23 mouse cellular contexts compared by ENCODE assay signal in the genomic region with DNA sequence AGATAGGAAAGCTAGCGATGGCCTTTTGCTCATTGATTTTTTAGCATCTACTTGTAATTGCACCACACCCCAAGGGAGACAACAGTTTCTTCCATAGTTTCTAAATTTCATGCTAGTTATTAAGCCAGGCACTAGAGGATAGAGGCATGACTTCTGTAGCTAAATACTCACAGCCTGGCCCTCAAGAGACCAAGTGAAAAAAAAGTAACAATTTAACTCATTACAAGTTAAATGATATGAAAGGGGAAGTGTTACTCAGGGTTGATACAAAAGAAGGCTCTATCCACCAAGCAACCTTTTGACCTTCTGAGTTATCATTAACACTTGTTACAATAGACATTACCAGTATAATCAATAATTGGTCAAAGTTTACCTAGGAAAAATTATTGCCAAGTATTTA. TPM values are rescaled to one million over a fixed set of nuclear protein-coding genes. Genes with fewer than 3 reads are reported as not detected.
DNase-seq lines count a peak whose midpoint lies in the region; ATAC-seq and TF ChIP-seq lines count a peak whose summit lies in the region.
"Had no signal": no experiment of that assay in that cellular context is flagged by ENCODE, and none has a peak within 500 bp of the region (broad histone marks: within the 10 kb centered on the region; RNA-seq: fewer than 3 reads in every experiment).

No protein-coding gene starts in this region.

- TF ChIP-seq EP300 in CH12.LX (IDR thresholded peaks at IDR 0.05; ENCODE audit: low read length): no peak

- H3K9ac ChIP-seq in liver, adult 2 months (ENCODE audit: low read depth, low read length): no peak overlapping the region
- H3K9ac ChIP-seq in liver, embryonic 11.5 days (ENCODE audit: low read depth, low read length): no peak overlapping the region
- no peak overlapping the region for H3K9ac ChIP-seq in CH12.LX (ENCODE audit: insufficient read depth, low read depth)

- dilution Hi-C loops in CH12.LX (cut with MboI; ENCODE audit: extremely low pct_ligation_motif_present, extremely low pct_unique_long_range_greater_than_20kb, low sequenced_read_pairs): no loop called here

- peak; percentile 74 for DNase-seq in liver, adult 2 months (ENCODE audit: extremely low read depth, low read depth, low spot score)
- no peak for DNase-seq in liver, embryonic 11.5 days (ENCODE audit: low spot score)
- peak; percentile 54 for DNase-seq in A20 (ENCODE audit: low read depth, low spot score)
- peak; percentile 13 for DNase-seq in CH12.LX (ENCODE audit: extremely low read depth)
- DNase-seq in splenic B cell, adult 2 months (ENCODE audit: low read depth, low spot score): peak; percentile 34
- DNase-seq in lung, adult 18-20 months: no peak
- DNase-seq in urinary bladder, adult 2 months (ENCODE audit: low spot score): no peak
- DNase-seq: adrenal gland, adult 2 months; adrenal gland, adult 8-10 months; adrenal gland, postnatal 10 days; adrenal gland, postnatal 14 days; adrenal gland, postnatal 25 days; adrenal gland, postnatal 36 days; B cell, adult 2 months; cerebellum, adult 11 months; cerebellum, adult 11-12 months; cerebellum, adult 18-20 months; cerebellum, adult 2 months; cerebellum, adult 8-10 months had no signal

- TF ChIP-seq RAD21 in CH12.LX (IDR thresholded peaks at IDR 0.05; ENCODE audit: low read depth, low read length): no peak

- no peak overlapping the region for H3K4me2 ChIP-seq in liver, embryonic 11.5 days
- no peak overlapping the region for H3K4me2 ChIP-seq in CH12.LX (ENCODE audit: insufficient read depth, low read depth, poor library complexity, severe bottlenecking)

- no peaks in the 10 kb centered on the region for H3K36me3 ChIP-seq in liver, adult 2 months (ENCODE audit: control insufficient read depth, insufficient read depth, low read length)
- no peaks in the 10 kb centered on the region for H3K36me3 ChIP-seq in liver, embryonic 11.5 days (ENCODE audit: control insufficient read depth, insufficient read depth, low read length)
- no peaks in the 10 kb centered on the region for H3K36me3 ChIP-seq in CH12.LX (replicated peaks in 1 of 2; ENCODE audit: control insufficient read depth in 1 of 2, insufficient read depth in 1 of 2, low read length in 1 of 2)
- no peaks in the 10 kb centered on the region for H3K36me3 ChIP-seq in splenic B cell, adult 2 months (ENCODE audit: control insufficient read depth, insufficient read depth, low read length, poor library complexity, severe bottlenecking)
- H3K36me3 ChIP-seq: G1E had no signal

- H3K27ac ChIP-seq in liver, adult 2 months (replicated peaks; ENCODE audit: insufficient read depth, low read depth, low read length): no peak overlapping the region
- no peak overlapping the region for H3K27ac ChIP-seq in liver, embryonic 11.5 days (ENCODE audit: low read depth, low read length)
- no peak overlapping the region for H3K27ac ChIP-seq in CH12.LX (ENCODE audit: insufficient read depth, low read depth)

- in situ Hi-C loops in CH12.LX (cut with MboI; ENCODE audit: low pct_ligation_motif_present, low pct_unique_long_range_greater_than_20kb, low sequenced_read_pairs): no loop called here

- no peak overlapping the region for H3K4me3 ChIP-seq in liver, adult 2 months (ENCODE audit: insufficient read depth, low read depth, low read length)
- no peak overlapping the region for H3K4me3 ChIP-seq in liver, embryonic 11.5 days (ENCODE audit: low read depth, low read length)
- no peak overlapping the region for H3K4me3 ChIP-seq in CH12.LX (replicated peaks in 1 of 3; ENCODE audit: low read depth in 2 of 3, low read length in 2 of 3, poor library complexity in 1 of 3)

- TF ChIP-seq POLR2A in liver, adult 2 months (IDR thresholded peaks at IDR 0.05; ENCODE audit: extremely low read depth, insufficient read depth, low read length): no peak
- no peak for TF ChIP-seq POLR2A in CH12.LX (IDR thresholded peaks at IDR 0.05; ENCODE audit: low read depth, low read length)

- no peaks in the 10 kb centered on the region for H3K79me2 ChIP-seq in liver, adult 2 months (ENCODE audit: control insufficient read depth, insufficient read depth, low read length)
- no peaks in the 10 kb centered on the region for H3K79me2 ChIP-seq in CH12.LX (replicated peaks; ENCODE audit: control insufficient read depth, extremely low read depth, insufficient read depth, poor library complexity, severe bottlenecking)

- TF ChIP-seq CTCF in liver, adult 2 months (IDR thresholded peaks at IDR 0.05; ENCODE audit: low read depth, low read length): no peak
- TF ChIP-seq CTCF in CH12.LX (conservative IDR thresholded peaks at IDR 0.05 in 1 of 2, IDR thresholded peaks at IDR 0.05 in 1 of 2; ENCODE audit: low read depth in 2 of 2, low read length in 2 of 2): no peak

- no peaks in the 10 kb centered on the region for H3K9me3 ChIP-seq in liver, embryonic 11.5 days (ENCODE audit: control insufficient read depth, low read length)
- H3K9me3 ChIP-seq in CH12.LX (replicated peaks; ENCODE audit: low read length): peaks cover 5% of the 10 kb centered on the region

- H3K27me3 ChIP-seq in liver, adult 2 months (ENCODE audit: control insufficient read depth, insufficient read depth, low read length): no peaks in the 10 kb centered on the region
- peaks cover 21% of the 10 kb centered on the region for H3K27me3 ChIP-seq in liver, embryonic 11.5 days (replicated peaks; ENCODE audit: control insufficient read depth, insufficient read depth, low read length)
- peaks cover 39% of the 10 kb centered on the region for H3K27me3 ChIP-seq in CH12.LX (replicated peaks)
- H3K27me3 ChIP-seq in splenic B cell, adult 2 months (ENCODE audit: control insufficient read depth, insufficient read depth, low read length, poor library complexity, severe bottlenecking): no peaks in the 10 kb centered on the region
- H3K27me3 ChIP-seq: Patski had no signal

- no peak for ATAC-seq in liver, embryonic 11.5 days (replicated peaks; ENCODE audit: low FRiP score)
- no peak for ATAC-seq in activated CD4-positive, CD25-positive, alpha-beta regulatory T cell, adult 4 months
- ATAC-seq: CD4-positive, CD25-positive, alpha-beta regulatory T cell, adult 4 months; Patski had no signal

- peaks cover 14% of the 10 kb centered on the region for H3K4me1 ChIP-seq in liver, adult 2 months (ENCODE audit: control insufficient read depth, insufficient read depth, low read length)
- peaks cover 16% of the 10 kb centered on the region for H3K4me1 ChIP-seq in liver, embryonic 11.5 days (replicated peaks; ENCODE audit: control insufficient read depth, insufficient read depth, low read length)
- peaks cover 3 to 31% of the 10 kb centered on the region in 2 experiments for H3K4me1 ChIP-seq in CH12.LX (ENCODE audit: control insufficient read depth in 1 of 2, insufficient read depth in 2 of 2)

- WGBS in liver, adult 2 months: 24% methylated on average over 1 of the region's 1 CpGs
- WGBS in liver, embryonic 11.5 days: 89% methylated on average over 1 of the region's 1 CpGs

TF ChIP-seq in CH12.LX, 34 proteins besides CTCF, POLR2A, EP300 and RAD21:
- peak; percentile 66 for TF ChIP-seq ZNF384 (IDR thresholded peaks at IDR 0.05; ENCODE audit: low read depth, low read length)
- no peak for TF ChIP-seq USF2 (conservative IDR thresholded peaks at IDR 0.05; ENCODE audit: low read depth, low read length)

RNA-seq across cellular contexts. Expression of gene Hes1, which starts 9.1 kb away (rescaled TPM):
- 2.8 and 5.8 TPM in 2 replicates for total RNA-seq in liver, adult 2 months (2014; rRNA removed)
- 26.9 and 28.5 TPM in 2 replicates for polyA plus RNA-seq in liver, adult 2 months (2012; rRNA removed)
- 22.6 and 25.3 TPM in 2 replicates for polyA plus RNA-seq in liver, embryonic 11.5 days (2014; fragmentation: Nextera tagmentation; extraction: Ambion mirVana)
- total RNA-seq in CH12.LX (2012; rRNA removed) (3.4 and 3.6 TPM in 2 replicates), CH12.LX (2014; rRNA removed) (1.4 and 2.4 TPM in 2 replicates)
- 0.53 and 1.6 TPM in 2 replicates for polyA plus RNA-seq in CH12.LX (2012; ENCODE audit: insufficient read length, low read depth)
- not detected for polyA plus RNA-seq in activated CD4-positive, CD25-positive, alpha-beta regulatory T cell, adult 4 months (2017; shearing (Covaris generic))
- polyA plus RNA-seq in urinary bladder, adult 2 months (2012; rRNA removed): 112 and 154 TPM in 2 replicates

Comparison
In these comparisons a context has a peak if more than half of its experiments do, and no peak if none do; other contexts are left out.
1. DNase-seq: peak in liver, adult 2 months (single experiment), A20 (single experiment), CH12.LX (single experiment) and splenic B cell, adult 2 months (single experiment); none in liver, embryonic 11.5 days (single experiment), lung, adult 18-20 months (0 of 2) and urinary bladder, adult 2 months (single experiment).